Mouse (Mus musculus) Patski (cell line): ENCODE measurements around the gene Lhx3. TPM values are rescaled to one million over a fixed set of nuclear protein-coding genes. Genes with fewer than 3 reads are reported as not detected.

Experiments
- ATAC-seq: fragments of 100-300 bp; one replicate; pipeline ENCODE4 v1.8.0; 2021
- CTCF ChIA-PET: fragments of 350-600 bp; sonication (Branson Sonifier 250); formaldehyde crosslinking; loops from one replicate; lab custom pipeline; 2022; ENCODE audit warnings: inconsistent platforms; lab: Charles Lee
- POLR2A ChIA-PET: fragments of 350-600 bp; sonication (Branson Sonifier 250); formaldehyde crosslinking; loops from one replicate; lab custom pipeline; 2022; ENCODE audit warnings: antibody characterized with exemption, inconsistent platforms; lab: Charles Lee
- DNase-seq: peaks from one replicate; pipeline ENCODE4 v3.0.0-alpha.2; 2011; ENCODE audit warnings: low read depth, low spot score
- H3K27me3 ChIP-seq: fragments of 371-371 bp; one replicate; pipeline ENCODE4 v1.5.1; 2021
- CTCF ChIP-seq: fragments of 100-300 bp; IDR thresholded peaks from one replicate; pipeline ENCODE4 v1.5.1; 2021
- in situ Hi-C: fragments of 300-500 bp; cut with MboI; formaldehyde crosslinking; loops from 3 replicates; pipeline ENCODE4 v1.11.1; 2018; ENCODE audit warnings: low pct_unique_long_range_greater_than_20kb, mixed read lengths
- polyA plus RNA-seq: library from polyadenylated mRNA; unstranded; gene quantifications from one replicate; pipeline ENCODE4 v1.2.3, GENCODE M21; 2021

The Lhx3 gene
- polyA plus RNA-seq, 1 experiment from 2014 or later, result not detected

- CTCF ChIA-PET, result no interaction called here
- H3K27me3 ChIP-seq, result peaks cover 18% of the 10 kb centered on the region
- ATAC-seq (no peak), DNase-seq (no peak)
- TF ChIP-seq CTCF, result no peak
- POLR2A ChIA-PET, result interaction anchor here (0.6 kb wide), 1 partner anchor 484 kb away, joined by 3 read pairs; no protein-coding TSS in a partner anchor
- in situ Hi-C loops, result no loop called here
These were observed 35.9 kb downstream of the Lhx3 start for GRCm38 (mm10) chr2:26172166-26172565.

DNA sequence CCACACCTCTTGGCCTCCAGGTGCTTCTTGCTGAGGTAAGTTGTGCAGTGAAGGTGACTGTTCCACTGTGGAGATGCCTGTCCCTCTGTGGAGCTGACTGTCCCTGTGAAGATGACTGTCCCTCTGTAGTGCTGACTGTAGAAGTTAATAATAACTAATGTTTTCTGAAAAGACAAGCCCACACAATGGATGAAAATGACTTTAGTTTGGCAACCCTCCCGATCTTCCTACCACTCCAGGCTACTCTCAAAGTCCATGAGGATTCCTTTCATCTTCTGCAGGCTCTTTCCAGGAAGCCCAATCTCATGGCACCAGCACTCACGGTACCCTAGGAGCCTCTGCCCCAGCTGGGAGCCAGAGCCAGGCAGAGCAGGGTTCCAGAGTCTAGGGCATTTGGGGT, 37.7 kb downstream of the Lhx3 start:
- POLR2A ChIA-PET, result no interaction called here
- no peak for TF ChIP-seq CTCF
- CTCF ChIA-PET, result no interaction called here
- in situ Hi-C loops, result no loop called here
- ATAC-seq (no peak), DNase-seq (no peak)
- H3K27me3 ChIP-seq, result peaks cover 18% of the 10 kb centered on the region

DNA sequence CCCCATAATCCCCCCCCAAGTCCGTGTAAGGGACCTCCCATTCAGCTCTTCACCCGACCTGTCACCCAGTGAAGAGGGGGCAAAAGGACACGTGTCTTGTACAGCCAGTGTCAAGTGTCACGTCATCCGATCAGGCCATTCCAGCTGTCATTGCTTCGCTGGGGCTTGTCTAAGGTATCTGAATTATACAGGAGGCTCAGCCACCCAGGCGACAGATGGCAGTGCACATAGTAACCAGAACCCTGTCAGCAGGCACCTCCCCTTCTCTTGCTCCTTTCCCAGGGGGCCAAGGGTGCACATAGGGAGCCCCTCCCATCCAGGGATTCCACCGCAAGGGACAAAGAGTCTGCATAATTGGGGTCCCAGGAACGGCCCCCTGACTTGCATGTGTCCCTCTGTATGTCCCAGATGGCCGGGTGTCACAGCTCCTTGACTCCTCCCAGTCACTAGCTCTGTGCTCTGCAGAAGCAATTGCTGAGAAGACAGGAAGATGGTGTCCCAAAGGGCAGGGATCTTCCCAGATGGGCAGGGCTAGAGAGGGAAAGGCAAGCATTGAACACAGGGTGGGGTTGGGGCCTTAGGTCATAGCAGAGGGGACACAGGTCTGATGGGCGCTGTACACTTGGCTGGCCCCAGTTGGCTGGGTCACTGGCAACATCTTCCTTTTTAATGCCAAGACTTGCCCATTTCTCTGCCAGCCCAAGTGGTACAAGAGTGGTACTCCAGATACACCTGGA, 39.1 kb downstream of the Lhx3 start:
- no peak for TF ChIP-seq CTCF
- ChIA-PET CTCF (interaction anchor here (3.3 kb wide), 1 partner anchor 13 kb away, joined by 13 read pairs; no protein-coding TSS in a partner anchor), POLR2A (no interaction called here)
- DNase-seq (no peak), ATAC-seq (no peak)
- in situ Hi-C loops, result no loop called here
- H3K27me3 ChIP-seq, result peaks cover 18% of the 10 kb centered on the region

DNA sequence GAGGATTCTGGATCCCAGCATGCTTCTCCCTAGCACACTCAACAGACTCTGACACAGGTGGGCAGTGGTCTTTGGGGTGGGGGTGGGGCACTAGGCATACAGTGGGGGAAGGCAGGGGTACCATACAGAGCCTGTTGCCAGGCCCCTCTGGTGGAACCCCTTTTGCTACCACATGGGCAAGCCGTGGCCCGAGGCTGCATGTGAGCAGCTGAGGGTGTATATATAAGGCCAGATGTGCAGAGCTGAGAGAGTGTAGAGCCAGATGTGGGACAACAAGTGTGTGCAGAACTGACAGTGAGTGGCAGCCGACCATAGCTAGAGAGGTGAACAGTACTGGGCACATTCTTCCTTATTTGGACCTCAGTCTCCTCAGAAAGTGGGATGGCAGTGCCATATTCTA, 41.2 kb downstream of the Lhx3 start:
- POLR2A ChIA-PET, result no interaction called here
- no peak for TF ChIP-seq CTCF
- DNase-seq (no peak), ATAC-seq (no peak)
- peaks cover 18% of the 10 kb centered on the region for H3K27me3 ChIP-seq
- CTCF ChIA-PET, result interaction anchor here (1.5 to 3.3 kb wide), 2 partner anchors 11 to 107 kb away, joined by 6 to 13 read pairs; no protein-coding TSS in a partner anchor
- in situ Hi-C loops, result no loop called here

GRCm38 (mm10) chr2:26158064-26158463, 50.0 kb downstream of the Lhx3 start:
- H3K27me3 ChIP-seq, result no peaks in the 10 kb centered on the region
- CTCF ChIA-PET, result interaction anchor here (3.8 kb wide), 1 partner anchor 10 kb away, joined by 13 read pairs; no protein-coding TSS in a partner anchor
- POLR2A ChIA-PET, result no interaction called here
- in situ Hi-C loops, result loop anchor here (5.0 kb wide), 2 partner anchors 119 to 414 kb away; no protein-coding TSS in a partner anchor
- no peak for DNase-seq
- ATAC-seq, result no peak
- TF ChIP-seq CTCF, result no peak

- in situ Hi-C loops, result loop anchor here (5.0 kb wide), 2 partner anchors 121 to 416 kb away; no protein-coding TSS in a partner anchor
These were observed 51.7 kb downstream of the Lhx3 start for GRCm38 (mm10) chr2:26156191-26156977.

GRCm38 (mm10) chr2:26155737-26156136, 52.4 kb downstream of the Lhx3 start:
- CTCF ChIA-PET, result interaction anchor here (3.8 kb wide), 1 partner anchor 13 kb away, joined by 13 read pairs; no protein-coding TSS in a partner anchor
- no peak for TF ChIP-seq CTCF
- in situ Hi-C loops, result loop anchor here (5.0 kb wide), 2 partner anchors 122 to 417 kb away; no protein-coding TSS in a partner anchor
- POLR2A ChIA-PET, result no interaction called here
- ATAC-seq (no peak), DNase-seq (no peak)
- no peaks in the 10 kb centered on the region for H3K27me3 ChIP-seq

More at GRCm38 (mm10) chr2:26156191-26156977, 51.7 kb downstream of the Lhx3 start:
- ChIA-PET POLR2A (no interaction called here), CTCF (interaction anchor here (3.8 kb wide), 1 partner anchor 12 kb away, joined by 13 read pairs; no protein-coding TSS in a partner anchor)
- no peak for DNase-seq
- no peak for TF ChIP-seq CTCF
- no peak for ATAC-seq
- H3K27me3 ChIP-seq, result no peaks in the 10 kb centered on the region

DNA sequence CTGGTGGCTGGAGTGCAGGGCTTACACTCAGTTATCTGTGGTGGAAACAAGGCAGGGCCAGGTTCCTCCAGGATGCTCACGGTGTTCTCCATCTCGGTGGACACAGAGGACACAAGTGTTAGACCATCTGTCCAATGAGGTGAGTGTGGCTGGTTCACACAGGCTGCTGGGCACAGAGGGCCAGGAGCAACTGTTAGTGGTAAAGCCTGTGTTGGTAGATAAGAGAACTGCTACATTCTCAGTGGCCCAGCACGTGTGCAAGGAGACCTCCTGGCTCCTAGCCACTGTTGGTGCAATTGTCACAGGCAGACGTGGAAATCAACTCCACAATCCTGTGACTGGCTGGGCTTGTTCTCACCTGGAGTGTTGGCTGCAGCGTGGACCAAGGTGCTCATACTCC, 53.5 kb downstream of the Lhx3 start:
- CTCF ChIA-PET, result interaction anchor here (0.6 to 3.8 kb wide), 9 partner anchors 9 to 163 kb away, joined by 3 to 13 read pairs (median 3); no protein-coding TSS in a partner anchor
- no peaks in the 10 kb centered on the region for H3K27me3 ChIP-seq
- ATAC-seq, result no peak
- TF ChIP-seq CTCF, result no peak
- in situ Hi-C loops, result no loop called here
- no peak for DNase-seq
- POLR2A ChIA-PET, result no interaction called here

DNA sequence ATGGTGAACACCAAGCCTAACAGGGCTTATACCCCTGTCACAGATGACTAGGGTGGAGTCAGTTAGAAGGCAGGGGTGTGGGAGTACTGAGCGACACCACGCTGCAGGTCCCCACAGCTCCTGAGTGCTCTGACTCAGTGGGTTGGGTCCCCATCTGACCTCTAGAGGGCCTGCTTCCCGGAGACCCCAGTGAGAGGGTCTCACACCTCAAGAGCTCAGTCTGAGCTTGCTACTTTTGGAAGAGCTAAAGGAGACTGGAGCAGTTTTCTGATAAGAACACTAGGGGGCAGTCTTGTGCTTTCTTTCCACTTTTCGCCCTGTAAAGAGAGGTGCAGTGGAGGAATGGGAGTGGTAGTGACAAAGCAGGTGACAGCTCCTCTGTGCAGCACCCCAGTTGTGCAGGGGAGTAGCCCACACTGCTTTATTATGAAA, 54.2 kb downstream of the Lhx3 start:
- CTCF ChIA-PET, result interaction anchor here (0.6 to 3.8 kb wide), 16 partner anchors 10 to 163 kb away, joined by 3 to 13 read pairs (median 4); no protein-coding TSS in a partner anchor
- in situ Hi-C loops, result no loop called here
- ATAC-seq (no peak), DNase-seq (no peak)
- peak; percentile 79 for TF ChIP-seq CTCF
- POLR2A ChIA-PET, result no interaction called here
- no peaks in the 10 kb centered on the region for H3K27me3 ChIP-seq

- ChIA-PET CTCF (interaction anchor here (0.6 to 2.1 kb wide), 14 partner anchors 22 to 164 kb away, joined by 3 to 10 read pairs (median 4); no protein-coding TSS in a partner anchor), POLR2A (no interaction called here)
- no peak for ATAC-seq
- peak; percentile 69 for TF ChIP-seq CTCF
- H3K27me3 ChIP-seq, result no peaks in the 10 kb centered on the region
- in situ Hi-C loops, result no loop called here
- DNase-seq, result no peak
These were observed 54.8 kb downstream of the Lhx3 start for GRCm38 (mm10) chr2:26153295-26153694.

Other genes starting within 250 kb of the Lhx3 start
- gene Camsap1, start 225.0 kb downstream of the Lhx3 start, polyA plus RNA-seq, result 38.9 TPM
- gene Ubac1, start 186.5 kb downstream of the Lhx3 start, polyA plus RNA-seq, result 66.1 TPM
- 37.0 TPM for gene Nacc2, start 85.1 kb downstream of the Lhx3 start, polyA plus RNA-seq
- gene Qsox2, start 29.2 kb upstream of the Lhx3 start, polyA plus RNA-seq, result 35.9 TPM
- 0.03 TPM for gene Ccdc187, start 86.3 kb upstream of the Lhx3 start, polyA plus RNA-seq
- 23.3 TPM for gene Gpsm1, start 107.2 kb upstream of the Lhx3 start, polyA plus RNA-seq
- gene Dnlz, start 143.8 kb upstream of the Lhx3 start, polyA plus RNA-seq, result 19.3 TPM
- 0.50 TPM for gene Card9, start 152.6 kb upstream of the Lhx3 start, polyA plus RNA-seq
- gene Snapc4, start 172.4 kb upstream of the Lhx3 start, polyA plus RNA-seq, result 32.7 TPM
- 89.9 TPM for gene Entr1, start 181.0 kb upstream of the Lhx3 start, polyA plus RNA-seq
- gene Pmpca, start 181.1 kb upstream of the Lhx3 start, polyA plus RNA-seq, result 99.2 TPM
- 31.6 TPM for gene Inpp5e, start 200.9 kb upstream of the Lhx3 start, polyA plus RNA-seq
- 49.4 TPM for gene Sec16a, start 236.9 kb upstream of the Lhx3 start, polyA plus RNA-seq